Mouse (Mus musculus): ENCODE data around the gene Acly.

Gene Acly

DNA sequence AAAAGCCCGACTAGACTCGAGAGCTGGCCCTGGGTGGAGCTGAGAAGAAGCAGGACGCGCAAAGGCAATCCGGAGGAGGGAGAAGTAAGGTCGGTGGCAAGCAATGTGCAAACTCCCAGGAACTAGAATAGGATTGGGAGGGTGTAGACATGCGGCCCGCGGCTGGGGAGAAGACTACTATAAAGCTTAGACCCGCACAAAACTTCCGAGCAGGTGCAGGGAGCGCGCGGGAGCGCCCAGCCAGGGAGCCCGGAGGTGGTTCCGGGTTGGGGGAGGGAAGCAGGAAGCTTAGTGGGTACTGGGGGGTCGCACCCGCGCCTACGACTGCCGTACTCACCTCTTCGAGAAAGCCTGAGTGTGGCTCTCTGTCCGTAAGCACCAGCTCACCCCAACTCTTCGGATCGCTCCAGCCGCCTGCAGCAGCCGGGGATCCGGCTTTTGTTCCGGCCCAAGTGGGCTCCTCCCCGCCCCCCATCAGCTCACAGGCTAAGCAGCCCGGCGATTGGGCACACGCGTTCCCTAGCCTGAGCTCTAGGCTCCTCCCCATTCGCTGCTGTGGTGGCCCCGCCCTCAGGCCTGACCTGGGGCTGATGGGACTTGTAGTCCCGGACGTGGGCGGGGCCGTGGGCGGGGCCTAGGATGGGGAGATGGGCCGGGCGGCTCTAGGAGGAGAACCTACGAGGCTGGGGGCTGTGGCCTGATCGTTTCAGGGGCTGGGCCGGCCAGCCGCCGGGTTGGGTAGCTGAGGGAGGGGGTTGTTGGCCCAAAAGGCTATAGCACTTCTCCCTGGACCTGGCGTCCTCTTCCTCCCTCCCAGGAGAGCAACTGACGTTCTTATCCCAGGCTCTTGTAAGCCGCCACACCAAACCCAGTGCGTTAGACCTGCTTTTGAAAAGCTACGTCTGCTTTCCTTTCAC is at the start of gene Acly:
TSS of gene Acly (minus strand) at position 543 of the 917 bp plus-strand sequence.
- DNase-seq (ENCODE audit: low spot score), result peak; percentile 97

DNA sequence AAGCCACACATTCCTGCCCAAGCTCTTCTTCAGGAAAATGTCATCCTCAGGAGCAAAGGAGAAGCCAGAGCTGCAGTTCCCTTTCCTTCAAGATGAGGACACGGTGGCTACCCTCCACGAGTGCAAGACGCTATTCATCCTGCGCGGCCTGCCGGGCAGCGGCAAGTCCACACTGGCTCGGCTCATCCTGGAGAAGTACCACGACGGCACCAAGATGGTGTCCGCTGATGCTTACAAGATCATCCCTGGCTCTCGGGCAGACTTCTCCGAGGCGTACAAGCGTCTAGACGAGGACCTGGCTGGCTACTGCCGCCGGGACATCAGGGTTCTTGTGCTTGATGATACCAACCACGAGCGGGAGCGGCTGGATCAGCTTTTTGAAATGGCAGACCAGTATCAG is 48.5 kb upstream of the Acly start:
- DNase-seq (ENCODE audit: low spot score), result no peak

DNA sequence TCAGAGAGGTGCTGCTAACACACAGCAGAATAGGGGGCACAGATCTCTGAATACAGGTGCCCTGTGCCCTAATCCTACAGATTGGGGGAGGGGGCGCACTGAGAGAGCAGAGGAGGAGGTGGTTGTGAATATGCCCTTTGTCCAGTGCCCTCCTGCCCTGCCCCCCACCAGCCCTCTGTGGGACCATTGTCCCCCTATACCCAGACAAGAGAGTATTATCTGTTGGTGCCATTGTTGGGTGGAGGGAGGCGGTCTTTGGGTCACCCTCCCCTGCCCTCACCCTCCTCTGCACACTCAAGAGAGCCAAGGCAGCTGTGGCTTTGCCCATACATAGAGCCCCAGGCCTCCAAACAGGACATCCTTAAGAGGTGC is 47.7 kb upstream of the Acly start:
- peak; percentile 72 for DNase-seq (ENCODE audit: low spot score)

DNA sequence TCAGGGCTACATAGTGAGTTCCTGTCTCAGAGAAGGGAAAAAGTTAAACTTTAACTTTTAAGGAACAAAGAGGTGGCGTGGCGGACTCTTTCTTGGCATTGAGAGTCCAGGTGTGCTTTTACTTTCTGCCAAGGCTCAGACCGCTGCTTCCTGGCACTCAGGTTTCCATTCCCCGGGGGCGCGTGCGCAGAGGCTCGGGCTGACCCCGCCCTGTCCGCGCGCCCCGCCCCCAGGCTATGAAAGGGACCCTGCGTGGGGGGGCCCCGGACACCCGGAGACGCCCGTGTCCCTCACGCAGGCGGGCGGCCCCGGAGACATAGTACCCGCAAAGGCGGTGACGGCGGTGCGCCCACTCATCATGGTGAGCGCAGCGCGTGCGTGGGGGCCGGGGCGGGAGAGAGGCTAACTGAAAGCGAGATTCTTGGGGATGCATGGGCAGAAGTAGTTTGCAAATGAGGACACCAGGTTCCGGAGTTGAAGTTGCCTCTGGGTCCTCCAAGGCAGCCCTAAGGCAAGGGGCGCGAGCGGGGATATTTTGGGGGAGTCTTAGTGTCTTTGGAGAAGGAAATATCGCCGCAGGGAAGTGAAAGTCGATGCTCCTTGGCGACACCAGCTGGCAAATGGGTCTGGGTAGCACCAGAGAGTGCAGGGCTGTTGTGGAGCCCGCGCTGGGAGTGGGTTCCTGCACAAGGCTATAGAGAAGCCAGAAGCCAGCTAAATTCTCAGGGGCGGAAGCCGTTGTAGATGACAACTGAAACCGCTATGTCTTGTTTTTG is 47.1 kb upstream of the Acly start, which contains the start of gene Cnp:
TSS of gene Cnp (plus strand) at position 197 of the 776 bp plus-strand sequence.
- peak; percentile 54 for DNase-seq (ENCODE audit: low spot score)

DNA sequence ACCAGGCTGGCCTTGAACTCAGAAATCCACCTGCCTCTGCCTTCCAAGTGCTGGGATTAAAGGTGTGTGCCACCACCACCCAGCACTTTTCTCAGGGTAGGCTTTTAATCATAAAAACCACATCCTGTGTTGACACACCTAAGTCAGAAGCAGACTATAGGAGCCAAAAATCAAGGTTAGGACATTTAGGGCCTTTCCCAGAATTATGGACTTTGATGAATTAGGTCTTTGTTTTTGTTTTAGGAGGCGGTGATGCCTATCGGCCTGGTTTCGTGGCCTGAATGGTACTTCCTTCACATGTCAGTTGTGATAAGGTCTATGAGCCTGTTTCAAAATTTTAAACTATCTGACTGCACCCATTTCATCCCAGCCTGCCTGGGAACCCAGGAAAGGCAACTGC is 46.4 kb upstream of the Acly start:
- DNase-seq (ENCODE audit: low spot score), result no peak

DNA sequence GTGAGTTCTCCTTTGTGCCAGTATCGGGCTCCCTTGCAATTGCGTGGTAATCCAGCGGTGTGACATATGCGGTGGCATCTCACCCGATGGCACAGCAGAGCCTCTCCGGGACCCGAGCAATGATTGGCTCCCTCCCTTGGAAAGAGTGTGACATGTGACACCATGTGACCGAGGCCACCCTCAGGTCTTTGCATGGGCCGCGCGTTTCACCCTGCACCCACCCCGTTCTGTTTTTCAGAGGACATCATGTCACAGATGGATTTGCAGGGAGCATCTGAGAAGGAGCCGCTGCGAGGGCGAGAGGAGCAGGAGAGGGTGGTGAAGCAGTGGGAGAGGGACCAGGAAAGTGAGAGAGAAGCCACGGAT is 43.4 kb upstream of the Acly start:
- DNase-seq (ENCODE audit: low spot score), result peak; percentile 64

DNA sequence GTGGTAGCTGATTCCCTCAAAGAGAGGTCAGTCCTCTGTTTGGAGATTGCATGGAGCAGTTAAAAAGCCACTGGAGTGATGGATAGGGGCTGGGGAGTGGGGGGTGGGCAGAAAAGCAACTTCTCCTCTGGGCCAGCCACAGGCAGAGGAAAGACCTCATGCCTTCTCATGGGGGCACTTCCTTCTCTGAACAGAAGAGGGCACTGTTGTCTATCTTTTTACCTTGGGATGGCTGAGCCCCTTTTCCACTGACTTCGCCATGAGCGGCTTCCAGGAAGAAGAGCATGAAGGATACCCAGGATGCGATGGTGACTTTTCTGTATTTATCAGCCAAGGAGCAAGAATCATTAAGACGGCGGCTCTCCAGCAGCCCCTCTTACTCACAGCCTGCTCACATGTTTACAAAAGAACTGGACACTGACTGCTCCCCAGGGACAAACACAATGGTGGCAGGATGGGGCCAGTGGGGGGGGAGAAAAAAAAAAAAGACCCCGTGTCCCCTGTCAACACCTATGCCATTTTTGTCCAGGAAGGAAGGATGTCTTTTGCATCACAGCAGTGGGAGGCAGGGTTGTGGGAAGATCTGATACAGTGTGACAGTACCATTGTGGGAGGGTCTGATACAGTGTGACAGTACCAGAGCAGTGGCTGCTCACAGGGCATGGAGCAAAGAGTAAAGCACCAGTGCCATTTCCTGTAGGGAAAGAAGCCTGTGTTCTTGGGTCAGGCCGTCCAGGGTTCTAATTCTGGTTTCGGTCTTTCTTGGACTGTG is 42.8 kb upstream of the Acly start:
- DNase-seq (ENCODE audit: low spot score), result peak; percentile 77

DNA sequence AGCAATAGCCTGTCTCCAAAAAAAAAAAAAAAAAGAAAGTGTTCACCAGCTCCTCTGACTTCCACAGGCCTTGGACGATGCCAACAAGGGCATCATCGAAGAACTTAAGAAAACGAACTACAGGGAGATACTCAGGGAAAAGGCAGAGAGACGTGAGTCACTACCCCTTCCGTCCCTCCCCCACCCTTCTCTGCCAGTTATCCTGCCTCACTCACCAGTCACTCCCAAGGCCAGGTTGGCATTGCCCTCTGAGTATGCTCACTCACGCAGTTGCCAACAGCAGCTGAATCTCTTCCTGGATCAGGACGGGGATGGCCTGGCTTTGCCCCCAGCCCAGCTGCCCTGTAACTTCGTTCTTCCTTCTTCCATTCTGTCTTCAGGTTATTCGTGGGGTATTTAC is 42.0 kb upstream of the Acly start:
- no peak for DNase-seq (ENCODE audit: low spot score)

DNA sequence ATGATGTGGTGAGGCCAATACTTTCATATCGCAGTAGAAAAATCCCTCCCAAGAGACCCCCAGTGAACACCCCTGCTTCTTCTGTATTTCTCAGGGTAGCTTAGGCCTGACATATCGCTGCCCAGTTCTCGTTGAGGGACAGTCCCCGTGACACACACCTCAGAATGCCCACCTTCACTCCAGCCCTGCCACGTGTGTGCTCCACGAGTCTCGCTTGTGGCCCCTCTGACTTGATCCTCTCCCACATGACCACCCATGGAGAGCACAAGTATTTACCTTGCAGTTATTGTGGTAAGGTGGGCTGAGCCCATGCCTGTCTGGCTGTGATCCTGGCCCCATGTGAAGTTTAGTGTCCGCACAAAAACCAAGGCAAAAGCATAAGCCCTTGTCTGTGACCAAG is 40.9 kb upstream of the Acly start:
- no peak for DNase-seq (ENCODE audit: low spot score)

DNA sequence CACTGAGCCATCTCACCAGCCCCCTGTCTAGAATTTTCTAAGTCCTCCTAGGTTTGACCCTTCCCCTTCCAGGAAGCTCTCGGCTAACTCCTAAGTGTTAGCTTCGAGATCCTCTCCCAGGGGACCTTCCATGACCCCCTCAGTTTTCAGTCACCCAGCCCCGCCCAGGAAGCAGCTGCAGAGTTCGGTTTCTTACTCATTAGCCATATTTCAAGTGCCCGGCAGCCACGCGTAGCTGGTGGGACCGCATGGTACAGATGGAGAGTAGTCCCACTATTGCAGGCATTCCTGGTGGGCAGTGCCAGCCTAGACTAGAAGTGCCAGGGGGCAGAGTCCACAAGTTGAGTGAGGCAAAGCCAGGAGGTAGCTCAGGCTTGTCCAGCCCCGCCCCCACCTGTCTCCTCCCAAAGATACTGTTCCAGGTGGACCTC is 40.0 kb upstream of the Acly start:
- no peak for DNase-seq (ENCODE audit: low spot score)

DNA sequence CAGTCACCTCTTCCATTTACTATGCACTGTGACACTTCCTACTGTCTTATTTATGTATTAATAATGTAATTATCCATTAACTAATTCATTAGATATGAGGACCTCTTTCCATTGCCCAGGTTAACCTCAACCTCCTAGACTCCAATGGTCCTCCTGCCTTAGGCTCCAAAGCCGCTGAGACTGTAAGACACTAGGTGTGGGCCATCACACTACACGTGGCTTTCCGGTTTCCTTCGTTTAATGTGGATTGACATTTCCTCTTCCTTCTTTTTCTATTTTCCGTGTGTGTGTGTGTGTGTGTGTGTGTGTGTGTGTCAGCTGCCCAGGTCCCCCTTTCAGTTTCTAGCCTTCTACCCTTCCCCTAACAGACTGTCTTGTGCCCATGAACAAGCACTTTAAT is 39.4 kb upstream of the Acly start:
- DNase-seq (ENCODE audit: low spot score), result no peak

DNA sequence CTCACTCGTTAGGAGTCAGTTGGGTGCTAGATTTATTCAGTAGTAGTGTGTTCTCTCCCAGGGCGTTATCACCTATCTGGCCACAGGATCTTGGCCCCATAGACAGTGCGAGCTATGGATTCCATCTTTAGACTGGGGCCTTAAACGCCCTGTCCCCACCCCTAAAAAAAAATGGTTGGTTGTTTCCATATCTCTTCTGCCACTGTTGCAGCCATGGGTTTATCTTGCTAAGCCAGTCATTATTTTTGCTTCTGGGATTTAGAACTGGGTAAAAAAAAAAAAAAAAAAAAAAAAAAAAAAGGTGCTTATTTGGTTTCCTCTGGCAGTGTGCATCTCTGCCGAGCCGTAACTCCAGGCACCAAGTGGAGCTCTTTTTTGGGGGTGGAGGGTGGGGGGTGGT is 36.9 kb upstream of the Acly start:
- DNase-seq (ENCODE audit: low spot score), result no peak

DNA sequence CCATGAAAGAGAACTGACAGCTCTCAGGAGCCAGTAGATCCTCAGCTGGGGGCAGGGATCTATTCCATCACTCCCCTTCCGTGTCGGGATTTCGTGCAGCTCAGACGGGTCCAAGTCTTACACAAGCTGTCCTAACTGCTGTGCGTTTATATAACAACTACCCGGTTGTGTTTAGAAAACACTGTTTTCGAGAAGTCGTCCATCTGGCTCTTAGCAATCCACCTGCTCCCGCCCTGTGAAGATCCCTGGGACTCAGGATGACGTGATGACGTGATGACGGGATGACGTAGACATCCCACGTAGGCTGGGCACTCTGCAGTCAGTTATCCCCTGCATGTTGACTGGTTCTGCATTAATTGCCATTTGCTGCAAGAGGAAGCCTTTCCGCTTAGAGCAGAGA is 36.5 kb upstream of the Acly start:
- DNase-seq (ENCODE audit: low spot score), result peak; percentile 57

DNA sequence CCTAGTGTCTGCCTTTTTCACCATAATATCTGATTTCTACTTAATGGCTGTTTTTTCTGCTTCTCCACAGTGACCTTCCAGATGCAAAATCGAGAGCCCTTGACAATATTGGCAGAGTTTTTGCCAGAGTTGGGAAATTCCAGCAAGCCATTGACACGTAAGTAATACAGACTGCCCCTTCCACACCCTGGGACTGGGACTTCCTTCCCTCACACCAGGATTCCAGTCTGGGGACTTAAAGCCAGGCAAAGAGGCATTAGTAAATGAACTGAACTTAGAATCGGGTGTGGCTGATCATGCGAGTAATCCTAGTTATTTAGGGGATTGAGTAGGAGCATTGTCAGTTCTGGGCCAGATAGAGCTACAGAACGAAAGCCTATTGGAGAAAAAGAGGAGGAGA is 33.9 kb upstream of the Acly start:
- DNase-seq (ENCODE audit: low spot score), result no peak

DNA sequence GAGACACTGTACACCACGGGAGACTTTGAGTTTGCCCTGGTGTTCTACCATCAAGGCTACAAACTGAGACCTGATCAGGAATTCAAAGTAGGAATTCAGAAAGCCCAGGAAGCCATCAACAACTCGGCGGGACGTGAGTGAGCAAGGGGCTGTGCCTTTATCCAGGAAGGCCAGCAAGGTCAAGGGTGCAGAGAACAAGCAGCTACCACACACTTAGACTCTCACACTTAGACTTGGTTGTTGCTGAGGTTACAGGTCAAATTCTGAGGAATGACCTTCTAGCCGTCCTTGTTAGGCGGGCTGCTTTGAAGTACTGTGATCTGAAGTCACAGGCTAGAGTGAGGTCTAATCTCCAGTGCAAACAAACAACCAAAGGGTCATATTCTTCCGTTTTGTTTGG is 31.7 kb upstream of the Acly start:
- DNase-seq (ENCODE audit: low spot score), result no peak

DNA sequence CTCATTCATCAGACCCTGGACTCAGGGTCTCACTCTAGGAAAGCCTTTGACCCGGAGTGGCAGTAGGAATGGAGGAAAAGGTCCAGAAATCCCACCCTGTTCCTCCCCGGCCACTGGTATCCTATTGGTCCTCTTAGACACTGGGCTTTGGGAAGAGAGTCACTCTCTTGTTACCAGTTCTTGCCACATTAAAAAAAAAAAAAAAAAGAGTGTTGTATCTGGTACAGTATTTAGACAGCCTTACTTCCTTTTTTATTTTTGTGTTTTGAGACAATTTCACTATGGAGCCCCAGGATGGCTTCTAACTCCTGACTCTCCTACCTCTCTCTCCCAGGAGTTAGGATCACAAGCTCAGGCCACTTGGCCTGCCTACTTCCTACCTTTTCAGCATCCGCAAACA is 29.8 kb upstream of the Acly start:
- DNase-seq (ENCODE audit: low spot score), result no peak

DNA sequence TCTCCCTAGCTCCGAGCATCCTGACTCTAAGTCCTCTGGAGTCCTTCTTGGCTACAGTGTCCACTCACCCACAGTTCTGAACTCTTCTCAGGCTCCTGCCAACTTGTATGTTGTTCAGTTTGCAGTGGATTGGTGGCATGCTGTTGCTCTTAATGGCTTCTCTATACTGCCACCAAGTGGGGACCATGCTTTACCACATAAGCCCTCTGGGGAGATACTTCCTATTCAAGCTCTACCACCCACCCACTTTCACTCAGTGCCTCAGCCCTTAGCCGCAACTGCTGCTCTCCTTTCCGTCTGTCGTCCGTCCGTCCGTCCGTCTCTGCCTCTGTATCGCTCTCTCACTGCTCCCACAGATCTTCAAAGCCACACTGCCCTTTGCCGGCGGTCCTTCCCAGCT is 27.8 kb upstream of the Acly start:
- peak; percentile 53 for DNase-seq (ENCODE audit: low spot score)

DNA sequence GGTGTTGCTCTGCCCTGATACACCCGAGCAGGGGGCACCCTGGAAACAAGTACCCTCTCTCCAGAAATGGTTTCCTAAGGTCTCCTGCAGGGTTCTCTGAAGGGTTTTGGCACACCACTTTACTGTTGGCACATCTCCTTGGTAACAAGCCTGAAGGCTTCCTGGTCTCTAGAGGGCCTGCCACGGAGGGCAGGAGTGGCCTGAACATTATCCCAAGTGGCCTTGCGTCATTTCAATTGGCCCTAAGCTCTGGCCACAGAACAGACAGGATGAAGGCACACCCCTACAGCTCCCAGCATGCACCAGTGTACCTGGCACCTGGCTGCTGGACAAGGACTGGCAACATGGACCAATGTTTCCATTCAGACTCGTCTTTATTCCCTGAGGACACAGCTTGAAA is 25.0 kb upstream of the Acly start:
- DNase-seq (ENCODE audit: low spot score), result no peak

DNA sequence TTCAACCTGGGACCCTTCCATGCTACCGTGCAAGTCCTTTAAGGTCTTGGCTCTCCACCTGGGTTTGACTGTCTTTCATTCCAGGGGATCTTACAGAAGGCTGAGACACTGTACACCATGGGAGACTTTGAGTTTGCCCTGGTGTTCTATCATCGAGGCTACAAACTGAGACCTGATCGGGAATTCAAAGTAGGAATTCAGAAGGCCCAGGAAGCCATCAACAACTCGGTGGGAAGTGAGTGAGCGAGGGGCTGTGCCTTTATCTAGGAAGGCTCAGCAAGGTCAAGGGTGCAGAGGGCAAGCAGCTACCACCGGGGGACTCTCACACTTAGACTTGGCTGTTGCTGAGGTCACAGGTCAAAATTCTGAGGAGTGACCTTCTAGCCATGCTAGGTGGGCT is 22.3 kb upstream of the Acly start:
- DNase-seq (ENCODE audit: low spot score), result no peak

DNA sequence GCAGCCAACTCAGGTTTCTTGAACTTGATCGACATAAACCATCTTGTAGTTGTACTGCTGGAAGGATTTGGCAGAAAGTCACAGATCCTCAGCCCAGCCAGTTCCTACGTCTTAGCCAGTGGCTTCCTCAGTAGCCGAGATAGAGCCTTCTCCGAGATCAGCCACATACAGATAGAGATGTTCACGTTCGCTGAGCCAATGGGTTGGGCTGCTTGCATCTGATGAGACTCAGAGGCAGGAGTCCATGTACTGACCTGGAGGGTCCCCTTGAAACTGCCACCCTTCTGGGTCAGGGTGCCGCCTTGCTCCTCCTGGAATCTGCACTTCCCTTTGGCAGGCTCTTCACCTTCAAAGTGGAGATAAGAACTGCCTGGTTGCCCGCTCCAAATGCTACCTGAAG is 21.7 kb upstream of the Acly start:
- no peak for DNase-seq (ENCODE audit: low spot score)

DNA sequence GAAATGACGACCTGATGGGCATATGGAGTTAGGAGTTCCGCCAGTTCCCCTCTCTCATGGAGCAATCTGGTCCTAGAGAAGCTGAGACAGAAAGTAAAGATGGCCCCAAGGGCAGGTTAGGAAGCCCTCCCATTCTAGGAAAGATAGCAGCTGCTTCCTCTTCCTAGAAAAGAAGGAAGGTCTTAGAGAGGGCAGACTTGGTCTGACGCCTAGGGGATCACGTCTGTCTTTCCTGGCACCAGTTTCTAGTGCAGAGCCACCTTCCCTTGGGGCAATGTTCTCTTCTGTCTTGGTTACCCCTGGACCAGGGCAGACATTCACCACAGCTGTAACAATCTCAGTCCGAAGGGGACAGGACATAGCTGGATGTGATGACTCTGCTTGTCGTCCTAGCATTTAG is 20.3 kb upstream of the Acly start:
- no peak for DNase-seq (ENCODE audit: low spot score)

DNA sequence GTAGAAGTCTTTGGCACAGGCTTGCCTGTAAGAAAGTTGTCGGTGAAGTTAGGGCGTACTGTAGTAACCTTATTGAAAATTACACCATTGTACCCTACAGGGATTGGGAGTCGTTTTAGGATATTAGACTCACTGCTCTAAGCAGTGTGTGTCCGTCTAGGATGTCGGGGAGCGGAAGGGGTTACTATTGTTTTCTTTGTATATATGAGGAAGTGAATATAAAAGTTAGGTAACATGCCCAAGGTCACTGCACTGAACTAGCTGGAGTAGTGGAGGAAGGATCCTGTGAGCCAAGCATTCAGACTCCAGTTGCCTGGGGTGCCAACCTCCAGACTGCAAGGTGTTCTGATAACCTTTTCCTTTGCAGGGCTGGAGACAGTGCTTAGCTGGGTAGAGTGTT is 19.2 kb upstream of the Acly start:
- no peak for DNase-seq (ENCODE audit: low spot score)

DNA sequence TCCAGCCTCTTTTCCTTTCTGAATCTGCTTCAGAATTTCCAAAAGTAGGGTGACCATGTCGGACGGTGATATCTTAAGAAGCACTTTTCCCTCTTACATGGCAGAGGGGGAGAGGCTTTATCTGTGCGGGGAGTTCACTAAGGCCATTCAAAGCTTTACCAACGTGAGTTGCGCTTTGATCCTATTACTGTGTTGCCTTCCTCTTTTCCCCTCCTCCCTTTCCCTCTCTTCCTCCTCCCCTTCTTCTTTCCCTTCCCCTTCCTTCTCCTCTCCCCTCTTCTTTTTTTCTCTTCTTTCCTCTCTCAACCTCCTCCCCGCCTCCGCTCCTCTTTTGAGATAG is 17.9 kb upstream of the Acly start:
- DNase-seq (ENCODE audit: low spot score), result no peak

All from left cerebral cortex, adult 11 months (tissue).